Mouse (Mus musculus) neural tube, embryonic 11.5 days (tissue): ENCODE measurements around the gene Brd3. TPM values are rescaled to one million over a fixed set of nuclear protein-coding genes. Genes with fewer than 3 reads are reported as not detected.

ENCODE experiments used
- microRNA-seq: library from miRNA; unstranded; fragments of <30 nt; microRNA quantifications from one replicate; pipeline ENCODE4, GENCODE M21; 2016
- polyA plus RNA-seq: library from polyadenylated mRNA; unstranded; fragments of >200 nt; fragmentation: Nextera tagmentation; extraction: Ambion mirVana; gene quantifications from 2 replicates; pipeline ENCODE4 v1.2.1, GENCODE M21; 2014

Brd3 gene
- polyA plus RNA-seq, 1 experiment from 2014 or later = 198 TPM

Small RNA genes within 50 kb of the gene (microRNA-seq; reads per million reads assigned to microRNA genes)
- not detected for gene Gm24049
- not detected for gene Mir7578

Other genes starting within 250 kb of the Brd3 start
- 15.0 and 17.3 TPM in 2 replicates for gene Vav2, start 80.6 kb downstream of the Brd3 start, polyA plus RNA-seq
- 15.8 and 16.2 TPM in 2 replicates for gene Brd3os, start 65.3 kb downstream of the Brd3 start, polyA plus RNA-seq
- gene Wdr5, start 7.5 kb upstream of the Brd3 start, polyA plus RNA-seq = 64.5 and 69.1 TPM in 2 replicates
- gene Rxra, start 168.8 kb upstream of the Brd3 start, polyA plus RNA-seq = 6.8 and 7.2 TPM in 2 replicates